Mouse (Mus musculus): ENCODE data around the gene Tmem97. TPM values are rescaled to one million over a fixed set of nuclear protein-coding genes. Genes with fewer than 3 reads are reported as not detected.
"Not testable (repeated sequence)": the region's sequence is repeated elsewhere in the genome, so short reads cannot be mapped to it uniquely, and the experiment has no call there.

The Tmem97 gene
- total and polyA plus RNA-seq, 2 experiments, result 91.6 to 123 TPM

DNA sequence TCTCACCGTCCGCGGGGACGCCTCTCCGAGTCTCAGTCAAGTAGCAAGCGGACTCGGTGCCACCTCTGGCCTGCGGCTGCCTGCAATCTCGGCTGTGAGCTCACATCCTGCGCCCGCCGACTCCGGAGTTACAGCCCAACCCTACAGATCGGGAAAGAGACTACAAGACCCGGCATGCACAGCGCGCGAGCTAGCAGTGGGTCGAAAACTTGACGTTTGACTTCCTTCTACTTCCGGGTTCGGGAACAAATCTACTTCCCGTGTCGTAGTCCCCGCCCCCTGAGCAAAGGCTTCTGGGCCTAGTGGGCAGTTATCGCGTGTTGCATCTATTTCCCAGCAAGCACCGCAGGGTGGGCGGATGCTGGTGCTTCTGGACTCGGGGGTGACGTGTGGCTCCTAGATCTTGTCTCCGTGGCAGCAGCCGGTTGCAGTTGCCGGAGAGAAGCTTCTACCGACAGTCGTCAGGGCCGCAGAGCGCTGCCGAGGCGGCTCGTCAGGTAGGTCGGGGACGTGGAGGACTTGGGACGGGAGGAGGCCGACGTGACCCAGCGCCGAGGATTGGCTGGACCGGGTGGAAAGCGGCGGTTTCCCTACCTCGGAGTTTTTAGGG is 14.4 kb downstream of the Tmem97 start, which contains the start of the genes Tnfaip1 and Ift20:
Gene Tnfaip1, minus strand, starts transcription at position 253 of the 610 bp plus-strand sequence.
Gene Ift20, plus strand, starts transcription at position 282 of the 610 bp plus-strand sequence.
- H3K9ac ChIP-seq (ENCODE audit: low read depth, low read length), result peak within 1 kb of the TSS; percentile 87
- peak within 1 kb of the TSS; percentile 79 for H3K27ac ChIP-seq (replicated peaks; ENCODE audit: insufficient read depth, low read depth, low read length)

DNA sequence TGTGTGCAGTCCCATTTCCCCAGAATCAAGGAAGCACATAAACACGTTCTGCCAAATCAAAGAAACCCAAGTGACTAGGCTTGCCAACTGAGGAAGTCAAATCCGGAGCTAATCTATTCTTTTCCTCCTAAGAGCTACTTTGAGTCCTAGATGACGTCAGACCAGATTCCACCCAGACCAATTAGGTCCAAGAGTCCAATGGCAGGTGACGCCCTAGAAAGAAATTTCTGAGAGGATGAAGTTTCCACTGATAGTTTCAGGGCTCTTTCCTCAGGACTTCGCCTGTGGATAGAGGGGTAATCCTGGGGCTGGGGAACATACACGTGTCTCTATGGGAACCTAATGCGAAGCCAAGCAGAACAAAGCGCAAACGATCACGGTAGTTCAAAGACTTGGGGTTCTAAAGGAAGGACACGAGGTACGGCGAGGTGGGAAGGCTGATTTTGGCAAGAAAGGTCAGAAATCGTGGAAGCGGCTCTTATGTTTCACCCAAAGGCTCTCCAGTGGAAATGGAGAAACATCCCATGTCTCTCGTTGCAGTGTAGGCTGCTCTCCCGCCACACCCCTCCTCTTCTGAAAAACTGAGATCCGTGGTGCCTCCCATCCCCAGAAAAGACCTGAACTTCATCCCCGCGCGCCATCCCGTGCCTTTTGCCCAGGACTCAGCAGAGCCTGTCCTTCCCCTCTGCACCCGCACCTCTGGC is 15.0 kb downstream of the Tmem97 start:
- peak overlapping the region; percentile 81 for H3K9ac ChIP-seq (ENCODE audit: low read depth, low read length)
- no peak for TF ChIP-seq POLR2A (IDR thresholded peaks at IDR 0.05; ENCODE audit: extremely low read depth, insufficient read depth, low read length)
- no peak for TF ChIP-seq CTCF (IDR thresholded peaks at IDR 0.05; ENCODE audit: low read depth, low read length)
- H3K27me3 ChIP-seq (ENCODE audit: control insufficient read depth, insufficient read depth, low read length), result no peaks in the 10 kb centered on the region
- H3K4me1 ChIP-seq (ENCODE audit: control insufficient read depth, insufficient read depth, low read length), result peaks cover 11% of the 10 kb centered on the region
- peak; percentile 75 for DNase-seq (ENCODE audit: extremely low read depth, low read depth, low spot score)
- peak overlapping the region; percentile 79 for H3K27ac ChIP-seq (replicated peaks; ENCODE audit: insufficient read depth, low read depth, low read length)
- peaks cover 11% of the 10 kb centered on the region for H3K36me3 ChIP-seq (ENCODE audit: control insufficient read depth, insufficient read depth, low read length)
- H3K4me3 ChIP-seq (ENCODE audit: insufficient read depth, low read depth, low read length), result peak overlapping the region; percentile 81
- peaks cover 15% of the 10 kb centered on the region; the same call in 1 of the 2 replicates for H3K79me2 ChIP-seq (ENCODE audit: control insufficient read depth, insufficient read depth, low read length)
- WGBS, result 1% methylated on average over 23 of the region's 23 CpGs

More for the DNA sequence above, 14.4 kb downstream of the Tmem97 start, which contains the start of the genes Tnfaip1 and Ift20:
- peak; percentile 98 for DNase-seq (ENCODE audit: extremely low read depth, low read depth, low spot score)
- WGBS, result under 1% methylated on average over 52 of the region's 52 CpGs
- Histone ChIP-seq H3K4me1 (ENCODE audit: control insufficient read depth, insufficient read depth, low read length) (peaks cover 11% of the 10 kb centered on the region), H3K36me3 (ENCODE audit: control insufficient read depth, insufficient read depth, low read length) (peaks cover 16% of the 10 kb centered on the region), H3K27me3 (ENCODE audit: control insufficient read depth, insufficient read depth, low read length) (no peaks in the 10 kb centered on the region), H3K79me2 (ENCODE audit: control insufficient read depth, insufficient read depth, low read length) (peaks cover 15% of the 10 kb centered on the region; the same call in 1 of the 2 replicates), H3K4me3 (ENCODE audit: insufficient read depth, low read depth, low read length) (peak within 1 kb of the TSS; percentile 86)
- no peak for TF ChIP-seq CTCF (IDR thresholded peaks at IDR 0.05; ENCODE audit: low read depth, low read length)
- peak; percentile 77 for TF ChIP-seq POLR2A (IDR thresholded peaks at IDR 0.05; ENCODE audit: extremely low read depth, insufficient read depth, low read length)

DNA sequence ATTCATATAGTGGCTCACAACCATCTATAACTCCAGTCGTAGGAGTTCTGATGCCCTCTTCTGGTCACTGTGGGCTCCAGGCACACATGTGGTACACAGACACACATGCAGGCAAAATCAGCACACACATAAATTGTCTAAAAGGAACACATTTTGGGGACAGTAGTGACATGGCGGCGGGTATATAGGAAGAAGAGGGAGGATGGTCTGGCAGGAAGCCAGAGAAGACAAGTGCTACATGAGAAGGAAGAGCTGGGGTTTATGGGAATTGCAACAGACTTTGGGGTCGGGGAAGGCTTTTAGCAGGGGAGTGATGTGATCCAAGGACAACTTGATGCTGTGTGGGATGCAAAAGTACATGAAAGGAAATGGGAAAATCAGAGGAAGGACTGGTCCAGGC is 16.1 kb downstream of the Tmem97 start:
- DNase-seq (ENCODE audit: extremely low read depth, low read depth, low spot score), result no peak
- H3K36me3 ChIP-seq (ENCODE audit: control insufficient read depth, insufficient read depth, low read length), result peaks cover 5% of the 10 kb centered on the region; the same call in 1 of the 2 replicates
- no peaks in the 10 kb centered on the region for H3K27me3 ChIP-seq (ENCODE audit: control insufficient read depth, insufficient read depth, low read length)
- H3K79me2 ChIP-seq (ENCODE audit: control insufficient read depth, insufficient read depth, low read length), result peaks cover 15% of the 10 kb centered on the region; the same call in 1 of the 2 replicates
- 72% methylated on average over 4 of the region's 4 CpGs for WGBS
- peaks cover 11% of the 10 kb centered on the region for H3K4me1 ChIP-seq (ENCODE audit: control insufficient read depth, insufficient read depth, low read length)
- H3K4me3 ChIP-seq (ENCODE audit: insufficient read depth, low read depth, low read length), result peak overlapping the region; percentile 81; the same call in 1 of the 2 replicates
- TF ChIP-seq CTCF (IDR thresholded peaks at IDR 0.05; ENCODE audit: low read depth, low read length) (no peak), POLR2A (IDR thresholded peaks at IDR 0.05; ENCODE audit: extremely low read depth, insufficient read depth, low read length) (no peak)
- H3K9ac ChIP-seq (ENCODE audit: low read depth, low read length), result no peak overlapping the region
- no peak overlapping the region for H3K27ac ChIP-seq (replicated peaks; ENCODE audit: insufficient read depth, low read depth, low read length)

DNA sequence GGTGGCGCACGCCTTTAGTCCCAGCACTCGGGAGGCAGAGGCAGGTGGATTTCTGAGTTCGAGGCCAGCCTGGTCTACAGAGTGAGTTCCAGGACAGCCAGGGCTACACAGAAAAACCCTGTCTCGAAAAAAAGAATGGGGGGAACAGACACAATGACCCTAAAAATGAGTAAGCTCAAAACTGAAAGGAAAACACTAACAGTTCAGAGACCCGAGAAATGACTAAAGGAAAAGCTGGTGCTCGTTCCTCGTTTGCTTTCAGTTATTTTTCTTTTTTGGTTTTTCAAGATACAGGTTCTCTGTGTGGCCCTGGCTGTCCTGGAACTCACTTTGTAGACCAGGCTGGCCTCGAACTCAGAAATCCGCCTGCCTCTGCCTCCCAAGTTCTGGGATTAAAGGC is 19.1 kb downstream of the Tmem97 start:
- H3K4me1 ChIP-seq (ENCODE audit: control insufficient read depth, insufficient read depth, low read length); H3K4me3 ChIP-seq (ENCODE audit: insufficient read depth, low read depth, low read length); DNase-seq (ENCODE audit: extremely low read depth, low read depth, low spot score); H3K27me3 ChIP-seq (ENCODE audit: control insufficient read depth, insufficient read depth, low read length); H3K9ac ChIP-seq (ENCODE audit: low read depth, low read length): not testable (repeated sequence)
- WGBS, result 82% methylated on average over 10 of the region's 10 CpGs
- Histone ChIP-seq H3K79me2 (ENCODE audit: control insufficient read depth, insufficient read depth, low read length) (peaks cover 12% of the 10 kb centered on the region; the same call in 1 of the 2 replicates), H3K27ac (replicated peaks; ENCODE audit: insufficient read depth, low read depth, low read length) (peak overlapping the region; percentile 58; the same call in 1 of the 2 replicates), H3K36me3 (ENCODE audit: control insufficient read depth, insufficient read depth, low read length) (peaks cover 10% of the 10 kb centered on the region; the same call in 1 of the 2 replicates)

DNA sequence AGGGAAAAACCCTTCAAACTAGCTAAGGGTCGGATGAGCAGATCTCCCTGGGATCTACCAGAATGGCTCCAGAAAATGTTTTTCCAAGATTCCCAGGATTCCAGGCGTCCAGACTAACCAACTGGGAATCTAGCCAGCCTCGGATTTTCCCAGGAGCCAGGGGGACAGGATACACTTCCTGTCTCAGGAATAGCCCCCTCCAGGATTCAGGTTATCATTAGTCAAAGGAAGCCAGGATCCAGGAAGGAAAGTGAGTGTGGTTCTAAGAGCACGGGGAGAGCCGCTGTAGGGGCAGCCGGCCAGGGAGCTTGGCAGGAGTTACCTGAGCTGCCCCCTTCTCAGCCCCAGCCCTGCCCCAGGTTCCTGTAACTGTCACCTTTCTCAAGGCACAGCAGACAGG is 19.5 kb downstream of the Tmem97 start:
- Histone ChIP-seq H3K79me2 (ENCODE audit: control insufficient read depth, insufficient read depth, low read length) (peaks cover 12% of the 10 kb centered on the region; the same call in 1 of the 2 replicates), H3K36me3 (ENCODE audit: control insufficient read depth, insufficient read depth, low read length) (peaks cover 10% of the 10 kb centered on the region; the same call in 1 of the 2 replicates), H3K4me1 (ENCODE audit: control insufficient read depth, insufficient read depth, low read length) (peaks cover 3% of the 10 kb centered on the region; the same call in 1 of the 2 replicates), H3K27me3 (ENCODE audit: control insufficient read depth, insufficient read depth, low read length) (no peaks in the 10 kb centered on the region), H3K9ac (ENCODE audit: low read depth, low read length) (peak overlapping the region; percentile 37; the same call in 1 of the 2 replicates), H3K4me3 (ENCODE audit: insufficient read depth, low read depth, low read length) (peak overlapping the region; percentile 8; the same call in 1 of the 2 replicates), H3K27ac (replicated peaks; ENCODE audit: insufficient read depth, low read depth, low read length) (peak overlapping the region; percentile 87)
- DNase-seq (ENCODE audit: extremely low read depth, low read depth, low spot score), result no peak
- TF ChIP-seq CTCF (IDR thresholded peaks at IDR 0.05; ENCODE audit: low read depth, low read length) (no peak), POLR2A (IDR thresholded peaks at IDR 0.05; ENCODE audit: extremely low read depth, insufficient read depth, low read length) (no peak)
- WGBS, result 72% methylated on average over 6 of the region's 6 CpGs

Measured in liver, adult 2 months (tissue).